Mouse (Mus musculus) thymus, adult 2 months (tissue): ENCODE measurements around the gene Pde11a.

ENCODE experiments used
- CTCF ChIP-seq: fragments of 200-500 bp; IDR thresholded peaks from 2 replicates; pipeline ENCODE4 v1.5.1; 2012; ENCODE audit warnings: mild to moderate bottlenecking, control low read depth, low read length, moderate library complexity, borderline replicate concordance; ENCODE audit not compliant: control insufficient read depth, poor library complexity, insufficient read depth; ENCODE audit errors: extremely low read depth
- POLR2A ChIP-seq: fragments of 200-500 bp; IDR thresholded peaks from 2 replicates; pipeline ENCODE4 v1.6.1; 2012; ENCODE audit warnings: mild to moderate bottlenecking, low read length, control low read depth, moderate library complexity; ENCODE audit not compliant: control insufficient read depth, poor library complexity, insufficient read depth; ENCODE audit errors: extremely low read depth

- no peak for TF ChIP-seq CTCF
- TF ChIP-seq POLR2A, result no peak
Measured at GRCm38 (mm10) chr2:76076838-76077237, 261.7 kb downstream of the Pde11a start.
